Mouse (Mus musculus): ENCODE measurements around the gene Dhx34.
"Not testable (repeated sequence)": the region's sequence is repeated elsewhere in the genome, so short reads cannot be mapped to it uniquely, and the experiment has no call there.

Dhx34 gene

GRCm38 (mm10) chr7:16221582-16222272 lies at the start of gene Dhx34:
Gene Dhx34 (minus strand): TSS chr7:16222037.
- peak; percentile 92 for DNase-seq (ENCODE audit: low spot score)

GRCm38 (mm10) chr7:16271139-16271538 lies 49.3 kb upstream of the Dhx34 start:
- no peak for DNase-seq (ENCODE audit: low spot score)

GRCm38 (mm10) chr7:16266593-16266992 lies 44.8 kb upstream of the Dhx34 start:
- not testable (repeated sequence) for DNase-seq (ENCODE audit: low spot score)

DNA sequence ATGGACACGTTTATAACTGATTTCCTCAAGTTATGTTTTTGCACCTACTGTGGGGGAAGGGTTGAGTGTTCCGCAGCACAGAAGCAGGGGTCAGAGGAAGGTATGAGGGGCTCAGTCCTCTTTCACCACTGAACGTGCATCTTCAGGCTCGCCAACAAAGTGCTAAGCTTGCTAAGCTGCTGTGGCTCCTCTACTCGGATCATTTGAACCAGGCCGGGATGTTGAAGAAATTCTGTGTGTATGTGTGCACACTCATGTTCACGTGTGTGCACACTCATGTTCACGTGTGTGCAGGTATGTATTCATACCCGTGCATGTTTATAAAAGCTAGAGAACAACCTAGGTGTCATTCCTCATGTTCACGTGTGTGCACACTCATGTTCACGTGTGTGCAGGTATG lies 44.0 kb upstream of the Dhx34 start:
- no peak for DNase-seq (ENCODE audit: low spot score)

GRCm38 (mm10) chr7:16263843-16264242 lies 42.0 kb upstream of the Dhx34 start:
- DNase-seq (ENCODE audit: low spot score), result no peak

- peak; percentile 74 for DNase-seq (ENCODE audit: low spot score)
Measured at GRCm38 (mm10) chr7:16263015-16263787, 41.4 kb upstream of the Dhx34 start.

DNA sequence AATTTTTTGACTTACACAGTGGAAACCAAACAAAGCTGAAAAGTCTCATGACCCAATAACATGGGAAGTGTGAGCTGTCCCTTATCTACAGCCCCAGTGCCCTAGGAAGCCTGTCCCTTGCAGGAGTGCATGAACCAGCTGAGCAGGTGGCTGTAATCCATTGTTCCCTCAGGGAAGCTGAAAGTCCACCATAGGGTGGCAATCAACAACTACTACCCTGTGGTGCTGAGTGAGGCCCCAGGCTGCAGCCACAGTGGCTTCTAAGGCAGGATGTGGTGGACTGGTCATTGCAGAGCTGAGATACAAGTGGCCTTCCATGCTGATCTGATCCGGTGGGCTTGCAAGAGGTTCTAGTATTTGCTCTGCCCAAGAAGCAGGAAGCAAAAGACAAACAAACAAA lies 39.3 kb upstream of the Dhx34 start:
- no peak for DNase-seq (ENCODE audit: low spot score)

DNA sequence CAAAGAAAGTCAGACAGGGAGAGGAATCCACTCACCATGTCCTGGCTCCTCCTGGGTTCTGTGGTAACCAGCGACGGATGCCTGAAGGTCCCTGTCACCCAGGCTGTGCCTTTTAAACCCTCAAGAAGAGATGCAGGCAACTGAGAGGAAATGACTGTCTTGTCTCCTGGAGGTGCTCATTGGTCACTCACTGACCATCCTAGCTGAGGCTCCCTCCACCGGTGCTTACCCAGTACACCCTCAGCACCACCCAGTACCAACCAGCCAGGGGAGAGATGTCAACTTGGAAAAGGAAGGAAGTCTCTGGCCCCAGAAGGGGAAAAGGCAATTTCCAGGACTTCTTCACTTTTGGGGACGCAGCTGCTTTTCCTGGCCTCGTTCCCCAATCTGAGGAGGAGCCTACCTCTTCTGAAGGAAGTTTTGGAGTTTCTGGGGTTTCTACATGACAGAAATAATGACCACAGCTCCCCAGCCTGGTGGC lies 37.3 kb upstream of the Dhx34 start, which contains the start of gene C5ar1:
C5ar1 (minus strand) TSS at position 431 of the 481 bp plus-strand sequence.
- no peak for DNase-seq (ENCODE audit: low spot score)

GRCm38 (mm10) chr7:16257830-16258229 lies 36.0 kb upstream of the Dhx34 start:
- no peak for DNase-seq (ENCODE audit: low spot score)

- not testable (repeated sequence) for DNase-seq (ENCODE audit: low spot score)
Measured at GRCm38 (mm10) chr7:16255963-16256362, 34.1 kb upstream of the Dhx34 start.

DNA sequence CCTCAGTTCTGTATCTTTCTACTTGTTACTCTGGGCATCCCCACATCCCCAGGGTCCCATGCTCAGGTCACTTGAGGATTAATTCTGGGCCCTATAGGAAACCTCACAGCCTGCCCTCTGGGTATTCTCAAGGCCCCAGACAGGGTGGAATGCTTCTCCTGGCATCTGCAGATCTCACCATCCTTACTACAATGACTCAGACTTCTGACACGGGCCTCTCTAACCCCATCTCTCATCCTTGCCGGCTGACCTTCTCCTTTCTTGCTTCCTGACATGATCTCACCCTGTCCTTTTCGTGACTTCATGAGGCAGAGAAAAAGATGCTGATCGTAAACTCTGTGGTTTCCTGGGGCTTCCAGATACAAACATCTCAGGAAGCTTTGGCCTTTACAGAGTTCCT lies 32.4 kb upstream of the Dhx34 start:
- DNase-seq (ENCODE audit: low spot score), result no peak

DNA sequence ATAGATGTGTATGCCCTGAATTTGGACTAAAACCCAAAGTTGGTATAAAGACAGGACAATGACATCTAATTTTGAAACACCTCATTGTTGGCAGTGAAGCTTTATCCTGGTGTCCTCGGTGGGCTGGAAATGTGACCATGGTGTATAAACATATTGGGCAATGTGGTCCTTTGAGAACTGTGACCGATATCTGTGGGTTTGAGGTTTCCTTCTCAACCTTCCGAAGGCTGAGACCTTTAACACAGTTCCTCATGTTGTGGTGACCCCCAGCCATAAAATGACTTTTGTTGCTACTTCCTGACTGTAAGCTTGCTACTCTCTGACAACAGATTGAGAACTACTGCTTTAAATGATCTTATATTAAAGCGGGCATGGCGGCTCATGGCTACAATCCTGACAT lies 28.9 kb upstream of the Dhx34 start:
- no peak for DNase-seq (ENCODE audit: low spot score)

DNA sequence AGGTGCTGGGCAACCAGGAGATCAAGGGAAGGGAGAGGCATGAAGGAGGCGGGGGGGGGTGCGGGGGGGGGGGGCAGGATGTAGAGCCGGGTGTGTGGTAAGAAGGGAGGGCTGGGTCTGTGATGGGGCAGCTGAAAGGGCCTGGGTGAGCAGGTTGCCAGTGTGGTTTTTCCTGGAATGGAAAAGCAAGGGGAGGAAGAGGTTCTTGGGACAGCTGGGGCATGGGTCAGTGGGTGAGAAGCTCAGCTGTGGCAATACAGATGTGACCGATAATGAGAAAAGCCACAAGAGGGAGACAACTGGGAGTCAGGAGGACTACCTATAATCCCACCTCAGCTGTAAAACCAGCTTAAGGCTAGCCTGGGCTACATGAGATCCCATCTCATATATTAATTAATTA lies 24.1 kb upstream of the Dhx34 start:
- no peak for DNase-seq (ENCODE audit: low spot score)

GRCm38 (mm10) chr7:16244067-16244466 lies 22.2 kb upstream of the Dhx34 start, which contains the start of gene C5ar2:
Gene C5ar2 (minus strand): TSS chr7:16244154.
- no peak for DNase-seq (ENCODE audit: low spot score)

DNA sequence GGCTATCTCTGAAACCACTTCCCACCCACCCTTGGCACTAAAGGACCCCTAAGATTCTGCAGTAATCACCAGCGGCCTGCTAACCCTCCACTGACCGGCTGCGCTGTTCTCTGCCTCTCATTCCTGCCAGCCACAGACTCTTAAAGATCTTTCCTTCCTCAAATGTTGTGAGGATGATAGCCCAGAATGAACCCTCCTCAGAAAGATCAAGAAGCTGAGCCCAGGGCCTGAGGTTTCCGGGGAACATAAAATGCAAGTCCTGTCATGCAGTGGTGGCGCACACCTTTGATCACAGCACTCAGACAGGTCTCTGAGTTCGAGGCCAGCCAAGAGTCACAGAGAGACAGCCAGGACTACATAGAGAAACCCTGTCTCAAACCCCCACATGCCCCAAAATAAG lies 20.4 kb upstream of the Dhx34 start:
- no peak for DNase-seq (ENCODE audit: low spot score)

GRCm38 (mm10) chr7:16241787-16242186 lies 19.9 kb upstream of the Dhx34 start:
- DNase-seq (ENCODE audit: low spot score), result no peak

- no peak for DNase-seq (ENCODE audit: low spot score)
Measured at GRCm38 (mm10) chr7:16240978-16241303, 19.1 kb upstream of the Dhx34 start.

GRCm38 (mm10) chr7:16240281-16240977 lies 18.6 kb upstream of the Dhx34 start:
- no peak for DNase-seq (ENCODE audit: low spot score)

DNA sequence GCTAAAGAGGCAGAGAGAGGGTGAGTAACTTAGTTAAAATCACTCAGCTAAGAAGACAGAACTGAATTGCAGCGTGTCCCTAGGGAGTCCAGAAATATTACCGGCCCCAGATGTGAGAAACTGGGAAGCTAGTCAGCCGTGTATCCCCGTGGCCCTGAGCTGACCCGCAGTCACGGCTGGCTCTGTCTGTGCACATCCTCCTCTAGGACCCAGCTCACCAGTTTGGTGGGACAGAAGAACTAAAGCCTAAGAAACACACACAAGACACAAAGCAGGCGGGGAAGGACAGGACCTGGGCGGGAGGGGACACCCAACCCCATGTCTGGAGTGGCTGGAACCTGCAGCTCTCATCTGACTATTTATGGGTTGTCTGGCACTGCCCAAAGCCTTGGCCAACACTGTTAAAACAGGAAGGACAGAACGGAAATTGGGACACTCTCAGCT lies 17.7 kb upstream of the Dhx34 start:
- DNase-seq (ENCODE audit: low spot score), result no peak

- no peak for DNase-seq (ENCODE audit: low spot score)
Measured at GRCm38 (mm10) chr7:16229869-16230268, 8.0 kb upstream of the Dhx34 start.

DNA sequence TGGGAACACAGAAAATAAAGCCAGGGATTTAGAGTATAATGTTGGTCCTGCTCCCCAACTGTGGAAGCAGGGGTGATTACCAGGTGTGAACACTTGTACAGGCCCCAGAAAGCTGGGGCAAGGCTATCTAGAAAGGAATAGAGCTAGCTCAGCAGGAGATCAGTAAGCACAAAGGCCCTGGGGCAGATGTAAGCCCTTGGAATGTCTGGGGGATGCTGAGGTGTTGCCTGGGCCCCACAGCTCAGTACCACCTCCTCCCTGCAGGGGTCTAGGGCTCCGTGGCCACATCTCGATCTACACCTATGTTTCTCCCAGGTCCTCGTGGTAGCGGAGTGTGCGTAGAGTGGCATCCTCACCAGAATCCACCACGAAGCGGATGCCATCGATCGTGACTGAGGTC lies 7.9 kb downstream of the Dhx34 start:
- no peak for DNase-seq (ENCODE audit: low spot score)

DNA sequence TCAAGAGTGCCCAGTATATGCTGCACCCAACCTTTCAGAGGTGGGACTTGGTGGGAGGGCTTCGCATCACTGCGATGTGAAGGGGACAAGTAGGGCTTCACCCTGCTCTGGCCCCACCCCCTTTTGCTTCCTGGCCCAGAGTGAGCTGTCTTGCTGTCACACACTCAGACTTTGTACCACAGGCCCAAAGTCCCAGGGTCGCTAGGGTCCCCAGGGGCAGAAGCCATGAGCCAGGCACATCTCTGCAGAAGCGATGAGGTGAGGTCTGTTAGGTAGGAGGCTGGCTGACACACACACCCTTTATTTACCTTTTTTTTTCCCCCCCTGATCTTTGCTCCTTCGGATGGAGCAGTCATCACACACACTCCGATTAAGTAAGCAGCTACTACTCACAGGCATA lies 8.6 kb downstream of the Dhx34 start:
- no peak for DNase-seq (ENCODE audit: low spot score)

DNA sequence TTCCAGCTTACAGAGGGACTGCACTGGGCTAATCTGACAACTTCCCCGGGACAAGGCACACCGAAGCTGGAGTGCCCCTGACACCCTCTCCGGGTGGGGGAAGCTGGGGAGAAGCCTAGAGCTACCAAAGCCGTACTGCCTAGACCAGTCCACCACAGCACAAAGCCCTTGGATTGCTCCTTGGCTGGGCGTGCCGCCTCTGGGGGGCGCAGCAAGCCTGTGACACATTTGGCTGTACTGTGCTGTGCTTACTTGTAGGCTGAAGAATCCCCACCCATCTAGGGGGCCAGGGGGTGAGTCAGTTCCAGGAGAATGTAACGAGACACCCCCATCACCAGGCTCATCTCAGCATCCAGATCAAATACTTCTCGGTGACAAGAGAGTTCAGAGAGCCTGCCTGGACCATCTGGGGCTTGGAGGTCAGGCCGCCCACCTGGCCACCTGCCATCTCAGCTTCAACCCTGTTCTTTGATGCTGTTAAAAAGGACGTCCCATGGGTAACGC lies 10.9 kb downstream of the Dhx34 start:
- DNase-seq (ENCODE audit: low spot score), result no peak

All from layer of hippocampus, adult 9-10 months (tissue).